Mouse (Mus musculus) gastrocnemius, postnatal 4 days (tissue): ENCODE measurements around the gene Diaph3. TPM values are rescaled to one million over a fixed set of nuclear protein-coding genes. Genes with fewer than 3 reads are reported as not detected.

Source experiments
- DNase-seq, 2 experiments: peaks; one replicate each; pipeline ENCODE4 v3.0.0; 2021 to 2022; ENCODE audit warnings: low spot score in 2 of 2, mixed read lengths in 2 of 2
- total RNA-seq, 2 experiments: library from RNA; stranded (reverse); gene quantifications; 2 replicates each; pipeline ENCODE4 v1.2.3; 2021

The Diaph3 gene
- total RNA-seq, 2 experiments from 2014 or later = 12.1 to 15.3 TPM

GRCm38 (mm10) chr14:86861277-86861946, 279.6 kb downstream of the Diaph3 start:
- DNase-seq = no peak

GRCm38 (mm10) chr14:86847154-86847810, 293.8 kb downstream of the Diaph3 start:
- DNase-seq = no peak

- DNase-seq = no peak
These were observed 297.0 kb downstream of the Diaph3 start for GRCm38 (mm10) chr14:86844075-86844474.

GRCm38 (mm10) chr14:86837642-86838041, 303.4 kb downstream of the Diaph3 start:
- DNase-seq = no peak

- no peak for DNase-seq
These were observed 306.2 kb downstream of the Diaph3 start for GRCm38 (mm10) chr14:86834851-86835250.

GRCm38 (mm10) chr14:86834269-86834668, 306.8 kb downstream of the Diaph3 start:
- no peak for DNase-seq

- DNase-seq = no peak
These were observed 308.0 kb downstream of the Diaph3 start for GRCm38 (mm10) chr14:86833003-86833402.

- no peak for DNase-seq
These were observed 324.8 kb downstream of the Diaph3 start for GRCm38 (mm10) chr14:86816246-86816645.

GRCm38 (mm10) chr14:86788880-86789641, 352.0 kb downstream of the Diaph3 start:
- no peak for DNase-seq

GRCm38 (mm10) chr14:86786866-86787265, 354.2 kb downstream of the Diaph3 start:
- no peak for DNase-seq

- no peak for DNase-seq
These were observed 359.3 kb downstream of the Diaph3 start for GRCm38 (mm10) chr14:86781553-86782273.

GRCm38 (mm10) chr14:86773311-86773710, 367.7 kb downstream of the Diaph3 start:
- DNase-seq = no peak

GRCm38 (mm10) chr14:86772176-86773150, 368.6 kb downstream of the Diaph3 start:
- no peak for DNase-seq

GRCm38 (mm10) chr14:86764286-86764685, 376.7 kb downstream of the Diaph3 start:
- DNase-seq = no peak

GRCm38 (mm10) chr14:86757604-86758520, 383.2 kb downstream of the Diaph3 start:
- DNase-seq = no peak

- DNase-seq = no peak
These were observed 383.9 kb downstream of the Diaph3 start for GRCm38 (mm10) chr14:86757132-86757531.

GRCm38 (mm10) chr14:86750351-86750750, 390.7 kb downstream of the Diaph3 start:
- no peak for DNase-seq

GRCm38 (mm10) chr14:86749425-86749824, 391.6 kb downstream of the Diaph3 start:
- no peak for DNase-seq

- no peak for DNase-seq
These were observed 392.2 kb downstream of the Diaph3 start for GRCm38 (mm10) chr14:86748876-86749275.
